Mouse (Mus musculus) hindbrain, embryonic 14.5 days (tissue): ENCODE data around the gene Megf8. TPM values are rescaled to one million over a fixed set of nuclear protein-coding genes. Genes with fewer than 3 reads are reported as not detected.

ENCODE experiments used
- ATAC-seq: fragments of 200-750 bp; cut with Nextera tagmentation; 2 replicates; pipeline ENCODE4 v1.8.0; 2017; ENCODE audit warnings: moderate number of reproducible peaks, mild to moderate bottlenecking, moderate TSS enrichment, moderate library complexity; ENCODE audit not compliant: low FRiP score
- DNase-seq: peaks from one replicate; pipeline ENCODE4 v3.0.0-alpha.2; 2015; ENCODE audit warnings: low spot score
- H3K27ac ChIP-seq: fragments of 300-500 bp; sonication (generic); 2 replicates; pipeline ENCODE4 v1.5.1; 2014; ENCODE audit warnings: mild to moderate bottlenecking, moderate library complexity
- H3K27me3 ChIP-seq: fragments of 300-500 bp; sonication (generic); 2 replicates; pipeline ENCODE4 v1.6.1; 2014; ENCODE audit warnings: mild to moderate bottlenecking, low read length, mixed read lengths; ENCODE audit not compliant: control insufficient read depth, insufficient read depth
- H3K36me3 ChIP-seq: fragments of 300-500 bp; sonication (generic); replicated peaks from 2 replicates; pipeline ENCODE4 v1.6.1; 2014; ENCODE audit not compliant: control insufficient read depth, insufficient read depth
- H3K4me1 ChIP-seq: fragments of 300-500 bp; sonication (generic); replicated peaks from 2 replicates; pipeline ENCODE4 v1.6.1; 2014; ENCODE audit warnings: antibody characterized with exemption, low read length, mixed read lengths; ENCODE audit not compliant: control insufficient read depth, insufficient read depth
- H3K4me2 ChIP-seq: fragments of 300-500 bp; sonication (generic); replicated peaks from 2 replicates; pipeline ENCODE4 v1.6.1; 2014; ENCODE audit warnings: mild to moderate bottlenecking, moderate library complexity
- H3K4me3 ChIP-seq: fragments of 300-500 bp; sonication (generic); replicated peaks from 2 replicates; pipeline ENCODE4 v1.5.1; 2014; ENCODE audit warnings: mild to moderate bottlenecking, low read length
- H3K9ac ChIP-seq: fragments of 300-500 bp; sonication (generic); 2 replicates; pipeline ENCODE4 v1.6.1; 2014
- H3K9me3 ChIP-seq: fragments of 300-500 bp; sonication (generic); 2 replicates; pipeline ENCODE4 v1.6.1; 2016; ENCODE audit warnings: low read length; ENCODE audit not compliant: control insufficient read depth
- WGBS: fragments of 180-500 bp; shearing (Covaris S2); extraction: QIAGEN DNeasy Blood & Tissue Kit; methylation state at CpG from one replicate; pipeline ENCODE4 v1.1.7; 2014; 5-methylcytosine and 5-hydroxymethylcytosine counted together
- polyA plus RNA-seq: library from polyadenylated mRNA; unstranded; fragments of >200 nt; fragmentation: Nextera tagmentation; extraction: Ambion mirVana; gene quantifications from 2 replicates; pipeline ENCODE4 v1.2.1, GENCODE M21; 2014

Megf8 gene
- 22.0 and 23.8 TPM in 2 replicates for polyA plus RNA-seq

GRCm38 (mm10) chr7:25316532-25317445 lies at the start of gene Megf8:
Megf8 (plus strand) TSS chr7:25317164.
- peak; percentile 98 for ATAC-seq
- Histone ChIP-seq H3K4me1 (peaks cover 30% of the 10 kb centered on the region), H3K9ac (peak within 1 kb of the TSS; percentile 87), H3K4me2 (peak within 1 kb of the TSS; percentile 97), H3K36me3 (peaks cover 16% of the 10 kb centered on the region), H3K9me3 (no peaks in the 10 kb centered on the region), H3K27me3 (peaks cover 39% of the 10 kb centered on the region), H3K4me3 (peak within 1 kb of the TSS; percentile 67), H3K27ac (peak within 1 kb of the TSS; percentile 83)
- DNase-seq = peak; percentile 99
- WGBS = 1% methylated on average over 51 of the region's 52 CpGs

- WGBS = under 1% methylated on average over 29 of the region's 29 CpGs
- Histone ChIP-seq H3K4me2 (peak within 1 kb of the TSS; percentile 89), H3K4me1 (peaks cover 15% of the 10 kb centered on the region), H3K36me3 (peaks cover 12% of the 10 kb centered on the region), H3K9me3 (no peaks in the 10 kb centered on the region), H3K27ac (peak within 1 kb of the TSS; percentile 92), H3K4me3 (peak within 1 kb of the TSS; percentile 52), H3K9ac (peak within 1 kb of the TSS; percentile 70), H3K27me3 (no peaks in the 10 kb centered on the region)
- DNase-seq (peak; percentile 99), ATAC-seq (peak; percentile 89)
Measured at GRCm38 (mm10) chr7:25267301-25267750, 49.6 kb upstream of the Megf8 start, which contains the start of gene Cic. Cic (plus strand) TSS chr7:25267704.

DNA sequence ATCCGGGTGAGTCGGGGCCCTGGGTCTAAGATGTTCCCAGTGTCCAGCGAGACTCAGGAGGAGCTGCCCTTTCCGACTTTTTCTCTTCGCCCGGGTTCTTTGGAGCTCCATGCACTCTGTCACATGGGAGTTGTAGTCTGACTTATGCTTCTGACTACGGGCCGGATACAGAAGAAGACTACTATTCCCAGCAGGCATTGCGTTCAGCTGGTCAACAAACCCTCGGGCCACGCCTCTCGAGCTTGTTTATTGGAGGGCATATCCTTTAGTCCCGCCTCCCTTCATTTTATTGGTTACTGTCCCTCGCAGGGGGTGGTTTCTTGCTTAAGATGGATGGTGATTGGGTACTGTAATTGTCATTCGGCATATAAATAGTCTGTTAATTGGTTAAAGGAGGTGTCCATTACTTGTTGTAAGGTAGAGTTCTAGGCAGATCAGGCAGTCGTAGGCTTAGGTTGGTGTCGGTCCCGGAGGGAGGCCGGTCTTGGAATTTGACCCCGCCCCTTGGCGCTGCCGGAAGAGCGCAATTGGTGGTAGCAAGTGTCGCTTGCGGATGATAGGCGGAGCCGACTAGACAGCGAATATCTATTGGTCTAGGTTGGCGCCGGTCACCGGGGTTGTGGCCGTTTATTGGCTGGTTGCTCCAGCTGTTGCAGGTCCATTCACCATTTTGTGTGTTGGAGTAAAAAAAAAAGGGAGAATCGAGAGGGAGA lies 49.1 kb upstream of the Megf8 start:
- Histone ChIP-seq H3K4me2 (peak overlapping the region; percentile 89), H3K4me1 (peaks cover 15% of the 10 kb centered on the region), H3K27ac (peak overlapping the region; percentile 92), H3K9me3 (no peaks in the 10 kb centered on the region), H3K36me3 (peaks cover 18% of the 10 kb centered on the region), H3K4me3 (peak overlapping the region; percentile 52), H3K9ac (peak overlapping the region; percentile 70), H3K27me3 (no peaks in the 10 kb centered on the region)
- under 1% methylated on average over 33 of the region's 33 CpGs for WGBS
- ATAC-seq (peak; percentile 95), DNase-seq (peak; percentile 99)

DNA sequence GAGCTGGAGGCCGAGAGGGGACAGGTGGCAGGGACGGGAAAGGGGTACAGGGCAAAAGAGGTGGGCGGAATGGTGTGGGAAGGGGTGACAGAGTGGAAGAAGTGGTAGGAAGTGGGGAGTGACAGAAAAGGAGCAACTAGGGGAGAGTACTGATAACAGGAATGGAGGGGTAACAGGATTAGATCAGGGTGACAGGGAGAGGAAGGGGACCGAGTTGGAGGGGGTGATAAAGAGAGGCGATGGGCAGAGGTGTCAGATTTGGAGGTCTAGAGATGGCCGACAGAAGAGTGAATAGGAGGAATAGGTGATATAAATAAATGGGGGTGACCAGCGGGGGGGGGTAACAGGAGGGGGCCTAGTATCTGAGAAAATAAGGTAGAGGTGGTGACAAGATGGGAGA lies 48.4 kb upstream of the Megf8 start:
- Histone ChIP-seq H3K4me1 (peaks cover 15% of the 10 kb centered on the region), H3K4me2 (peak overlapping the region; percentile 89), H3K9me3 (no peaks in the 10 kb centered on the region), H3K36me3 (peaks cover 24% of the 10 kb centered on the region), H3K27me3 (no peaks in the 10 kb centered on the region), H3K9ac (peak overlapping the region; percentile 70), H3K27ac (peak overlapping the region; percentile 71), H3K4me3 (peak overlapping the region; percentile 52)
- ATAC-seq (no peak), DNase-seq (no peak)
- WGBS = 6% methylated on average over 7 of the region's 7 CpGs

GRCm38 (mm10) chr7:25269029-25269428 lies 47.9 kb upstream of the Megf8 start:
- H3K4me2 ChIP-seq = peak overlapping the region; percentile 89
- H3K27ac ChIP-seq = peak overlapping the region; percentile 71; the same call in 1 of the 2 replicates
- peaks cover 29% of the 10 kb centered on the region for H3K36me3 ChIP-seq
- H3K4me3 ChIP-seq = peak overlapping the region; percentile 52
- H3K4me1 ChIP-seq = peaks cover 17% of the 10 kb centered on the region
- no peaks in the 10 kb centered on the region for H3K9me3 ChIP-seq
- peak overlapping the region; percentile 70 for H3K9ac ChIP-seq
- ATAC-seq (no peak), DNase-seq (no peak)
- H3K27me3 ChIP-seq = no peaks in the 10 kb centered on the region
- 46% methylated on average over 4 of the region's 4 CpGs for WGBS

DNA sequence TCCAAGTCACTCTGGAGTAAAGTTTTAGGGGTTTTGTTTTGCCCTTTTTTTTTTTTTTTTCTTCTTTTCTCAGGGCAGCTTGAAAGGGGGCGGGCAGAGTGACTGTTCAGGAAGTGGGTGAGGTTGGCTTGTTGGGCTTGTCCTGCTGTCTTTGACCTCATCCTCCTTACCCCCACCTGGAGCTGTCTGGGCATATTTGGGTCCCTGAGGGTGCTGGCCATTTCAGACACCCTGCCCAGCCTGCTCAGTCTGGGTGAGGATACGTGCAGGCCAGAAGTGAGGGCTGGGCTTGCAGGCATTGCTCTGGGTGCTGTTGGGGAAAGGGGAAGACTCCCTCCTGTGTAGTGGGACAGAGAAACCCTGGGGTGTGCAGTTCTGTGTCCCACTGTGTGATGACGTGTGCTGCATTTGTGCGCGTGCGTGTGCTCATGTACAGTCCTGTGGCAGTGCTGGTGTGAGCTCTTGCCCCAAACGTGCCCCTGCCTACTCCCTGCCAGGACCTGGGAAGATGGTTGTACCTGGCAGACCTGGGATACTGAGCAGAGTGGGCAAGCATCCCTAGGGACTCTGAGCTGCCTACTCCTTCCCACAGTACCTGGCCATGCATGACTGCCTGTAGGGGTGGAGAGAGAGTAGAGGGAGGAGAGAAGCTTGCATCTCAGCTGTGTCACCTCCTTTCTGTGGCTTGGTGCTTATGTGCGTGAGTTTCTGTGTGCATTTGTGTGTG lies 47.3 kb upstream of the Megf8 start:
- Histone ChIP-seq H3K9ac (peak overlapping the region; percentile 70), H3K4me1 (peaks cover 24% of the 10 kb centered on the region), H3K27me3 (no peaks in the 10 kb centered on the region), H3K9me3 (no peaks in the 10 kb centered on the region), H3K4me2 (peak overlapping the region; percentile 89), H3K4me3 (peak overlapping the region; percentile 52; the same call in 1 of the 2 replicates), H3K27ac (no peak overlapping the region), H3K36me3 (peaks cover 32% of the 10 kb centered on the region)
- DNase-seq (no peak), ATAC-seq (no peak)
- 86% methylated on average over 8 of the region's 8 CpGs for WGBS

- no peak overlapping the region for H3K4me3 ChIP-seq
- no peak overlapping the region for H3K4me2 ChIP-seq
- H3K9me3 ChIP-seq = no peaks in the 10 kb centered on the region
- H3K9ac ChIP-seq = no peak overlapping the region
- H3K27ac ChIP-seq = no peak overlapping the region
- peaks cover 32% of the 10 kb centered on the region for H3K36me3 ChIP-seq
- H3K27me3 ChIP-seq = no peaks in the 10 kb centered on the region
- peaks cover 34% of the 10 kb centered on the region for H3K4me1 ChIP-seq
- DNase-seq = no peak
- no peak for ATAC-seq
- 89% methylated on average over 35 of the region's 35 CpGs for WGBS
Measured at GRCm38 (mm10) chr7:25270652-25271633, 46.0 kb upstream of the Megf8 start.
